11 mouse cellular contexts compared by ENCODE assay signal in the genomic region with DNA sequence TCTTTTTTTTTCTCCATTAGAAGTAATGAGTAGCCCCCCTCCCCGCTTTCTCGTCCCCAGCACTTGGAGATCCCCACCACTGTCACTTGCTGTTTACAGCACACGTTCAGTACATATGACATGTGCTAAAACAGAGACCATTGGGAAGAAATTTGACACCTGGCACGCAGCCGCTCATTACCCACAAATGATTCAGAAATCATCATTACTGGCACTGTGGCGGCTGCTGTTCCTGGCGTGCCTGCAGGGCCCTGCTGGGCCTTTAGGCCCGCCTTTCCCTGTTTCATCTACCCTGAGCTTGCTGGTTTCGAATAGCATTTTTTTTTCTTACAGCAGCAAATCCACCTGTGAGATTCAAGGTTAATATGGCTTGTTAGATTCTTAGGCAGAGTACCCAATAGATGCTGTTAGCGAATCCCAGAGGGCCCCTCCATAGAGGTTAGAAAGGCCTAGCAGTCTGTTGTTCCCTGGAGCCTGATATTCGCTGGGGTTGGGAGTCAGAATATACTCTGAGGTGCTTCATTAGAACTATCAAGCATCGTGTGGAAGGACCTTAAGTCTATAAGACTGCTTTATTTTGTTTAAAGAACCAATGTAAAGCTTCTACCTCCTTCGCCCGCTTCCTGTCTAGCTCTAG.
DNase-seq lines count a peak whose midpoint lies in the region; ATAC-seq and TF ChIP-seq lines count a peak whose summit lies in the region.
"Had no signal": no experiment of that assay in that cellular context is flagged by ENCODE, and none has a peak within 500 bp of the region (broad histone marks: within the 10 kb centered on the region; RNA-seq: fewer than 3 reads in every experiment).

No protein-coding gene starts in this region.

- peaks cover 8% of the 10 kb centered on the region for H3K4me1 ChIP-seq in embryonic facial prominence, embryonic 14.5 days (ENCODE audit: control insufficient read depth, insufficient read depth, low read length)
- peaks cover 5% of the 10 kb centered on the region; the same call in 1 of the 2 replicates for H3K4me1 ChIP-seq in limb, embryonic 11.5 days (ENCODE audit: control insufficient read depth, insufficient read depth, low read length)
- H3K4me1 ChIP-seq: intestine, embryonic 15.5 days had no signal

- 0 out of 2 replicates have a peak, but pooled peaks have one; percentile 26 for TF ChIP-seq CTCF in layer of hippocampus, adult 2 months (conservative IDR thresholded peaks at IDR 0.05)

- no peak overlapping the region for H3K9ac ChIP-seq in embryonic facial prominence, embryonic 14.5 days (ENCODE audit: low read depth, low read length)
- no peak overlapping the region for H3K9ac ChIP-seq in limb, embryonic 11.5 days (ENCODE audit: low read length)
- H3K9ac ChIP-seq: intestine, embryonic 15.5 days had no signal

- no peaks in the 10 kb centered on the region for H3K36me3 ChIP-seq in embryonic facial prominence, embryonic 14.5 days (ENCODE audit: control insufficient read depth, insufficient read depth, low read length)
- H3K36me3 ChIP-seq in limb, embryonic 11.5 days (ENCODE audit: control insufficient read depth, insufficient read depth, low read length), result no peaks in the 10 kb centered on the region
- H3K36me3 ChIP-seq: intestine, embryonic 15.5 days had no signal

- no peak overlapping the region for H3K4me3 ChIP-seq in layer of hippocampus, adult 2 months
- H3K4me3 ChIP-seq in embryonic facial prominence, embryonic 14.5 days (ENCODE audit: low read depth, low read length), result no peak overlapping the region
- H3K4me3 ChIP-seq in limb, embryonic 11.5 days (ENCODE audit: low read depth, low read length), result no peak overlapping the region
- H3K4me3 ChIP-seq: intestine, embryonic 15.5 days had no signal

- intact Hi-C loops in left cerebral cortex, postnatal 36 days (cut with DNase I), result no loop called here

- ATAC-seq in embryonic facial prominence, embryonic 14.5 days (ENCODE audit: low read depth), result peak; percentile 84
- no peak for ATAC-seq in limb, embryonic 11.5 days (ENCODE audit: insufficient number of reproducible peaks, low FRiP score, low TSS enrichment, low read depth)
- no peak for ATAC-seq in megakaryocyte, adult 5-6 weeks (ENCODE audit: poor library complexity, severe bottlenecking)
- ATAC-seq: intestine, embryonic 15.5 days had no signal

- 0 out of 2 replicates have a peak overlapping the region, but pooled peaks have one; percentile 2 for H3K27ac ChIP-seq in layer of hippocampus, adult 2 months
- no peak overlapping the region for H3K27ac ChIP-seq in embryonic facial prominence, embryonic 14.5 days (replicated peaks; ENCODE audit: low read depth, low read length)
- H3K27ac ChIP-seq in limb, embryonic 11.5 days (replicated peaks; ENCODE audit: low read depth, low read length), result no peak overlapping the region
- H3K27ac ChIP-seq: intestine, embryonic 15.5 days; macrophage had no signal

- no peak for DNase-seq in layer of hippocampus, adult 2 months (ENCODE audit: low spot score in 2 of 2)
- no peak for DNase-seq in layer of hippocampus, adult 11-12 months (ENCODE audit: low spot score)
- DNase-seq in cerebellum, adult 18-20 months, result peak; percentile 40 to 46
- DNase-seq in embryonic facial prominence, embryonic 14.5 days (ENCODE audit: low spot score), result peak; percentile 55
- peak; percentile 42 for DNase-seq in limb, embryonic 11.5 days (ENCODE audit: low spot score)
- DNase-seq in lung, postnatal 4 days, result no peak
- DNase-seq in left cerebral cortex, postnatal 36 days (ENCODE audit: low spot score in 2 of 2), result no peak

- WGBS in embryonic facial prominence, embryonic 14.5 days, result 55% methylated on average over 14 of the region's 14 CpGs
- WGBS in limb, embryonic 11.5 days, result 46% methylated on average over 14 of the region's 14 CpGs

- H3K4me2 ChIP-seq in embryonic facial prominence, embryonic 14.5 days (ENCODE audit: low read depth, low read length), result no peak overlapping the region
- no peak overlapping the region for H3K4me2 ChIP-seq in limb, embryonic 11.5 days (ENCODE audit: low read depth, severe bottlenecking)
- H3K4me2 ChIP-seq: intestine, embryonic 15.5 days; liver, embryonic 11.5 days had no signal

- no peaks in the 10 kb centered on the region for H3K9me3 ChIP-seq in embryonic facial prominence, embryonic 14.5 days (ENCODE audit: control insufficient read depth, low read length)
- no peaks in the 10 kb centered on the region for H3K9me3 ChIP-seq in limb, embryonic 11.5 days (ENCODE audit: control insufficient read depth, low read length)
- H3K9me3 ChIP-seq: intestine, embryonic 15.5 days had no signal

- no peaks in the 10 kb centered on the region for H3K27me3 ChIP-seq in embryonic facial prominence, embryonic 14.5 days (replicated peaks; ENCODE audit: control insufficient read depth, insufficient read depth, low read length)
- no peaks in the 10 kb centered on the region for H3K27me3 ChIP-seq in limb, embryonic 11.5 days (ENCODE audit: control insufficient read depth, insufficient read depth, low read length)
- H3K27me3 ChIP-seq: intestine, embryonic 15.5 days had no signal

Comparison
In these comparisons a context has a peak if more than half of its experiments do, and no peak if none do; other contexts are left out.
1. DNase-seq: peak in cerebellum, adult 18-20 months (2 of 2), embryonic facial prominence, embryonic 14.5 days (single experiment) and limb, embryonic 11.5 days (single experiment); none in layer of hippocampus, adult 2 months (0 of 2), layer of hippocampus, adult 11-12 months (single experiment), lung, postnatal 4 days (0 of 2) and left cerebral cortex, postnatal 36 days (0 of 2).